Comparison of ENCODE assay signal across 21 mouse cellular contexts in genomic region chr13:11912208-11912607, GRCm38 (mm10).
DNase-seq lines count a peak whose midpoint lies in the region; ATAC-seq and TF ChIP-seq lines count a peak whose summit lies in the region.
"Had no signal": no experiment of that assay in that cellular context is flagged by ENCODE, and none has a peak within 500 bp of the region (broad histone marks: within the 10 kb centered on the region; RNA-seq: fewer than 3 reads in every experiment).

No protein-coding gene starts in this region.

- no peak overlapping the region for H3K27ac ChIP-seq in heart, embryonic 12.5 days (ENCODE audit: poor library complexity, severe bottlenecking)
- H3K27ac ChIP-seq in liver, embryonic 14.5 days = no peak overlapping the region
- no peak overlapping the region for H3K27ac ChIP-seq in liver, embryonic 11.5 days (ENCODE audit: low read depth, low read length)
- H3K27ac ChIP-seq in embryonic facial prominence, embryonic 10.5 days (replicated peaks) = no peak overlapping the region
- H3K27ac ChIP-seq: embryonic facial prominence, embryonic 15.5 days; forebrain, embryonic 10.5 days; heart, embryonic 13.5 days; hindbrain, embryonic 15.5 days had no signal

- no peaks in the 10 kb centered on the region for H3K27me3 ChIP-seq in heart, embryonic 12.5 days (replicated peaks)
- no peaks in the 10 kb centered on the region for H3K27me3 ChIP-seq in liver, embryonic 14.5 days (ENCODE audit: control insufficient read depth, insufficient read depth, low read length)
- no peaks in the 10 kb centered on the region for H3K27me3 ChIP-seq in liver, embryonic 11.5 days (replicated peaks; ENCODE audit: control insufficient read depth, insufficient read depth, low read length)
- H3K27me3 ChIP-seq in embryonic facial prominence, embryonic 10.5 days (replicated peaks; ENCODE audit: low read depth, poor library complexity, severe bottlenecking) = no peaks in the 10 kb centered on the region
- H3K27me3 ChIP-seq: embryonic facial prominence, embryonic 15.5 days; heart, embryonic 13.5 days; hindbrain, embryonic 15.5 days had no signal

- peaks cover 29% of the 10 kb centered on the region for H3K4me1 ChIP-seq in heart, embryonic 12.5 days (replicated peaks)
- H3K4me1 ChIP-seq in liver, embryonic 14.5 days (replicated peaks; ENCODE audit: control insufficient read depth in 2 of 2, insufficient read depth in 2 of 2, low read length in 1 of 2) = no peaks in the 10 kb centered on the region; a peak in 1 of 4 replicates
- no peaks in the 10 kb centered on the region for H3K4me1 ChIP-seq in liver, embryonic 11.5 days (replicated peaks; ENCODE audit: control insufficient read depth, insufficient read depth, low read length)
- H3K4me1 ChIP-seq in embryonic facial prominence, embryonic 10.5 days = no peaks in the 10 kb centered on the region
- H3K4me1 ChIP-seq: embryonic facial prominence, embryonic 15.5 days; hindbrain, embryonic 15.5 days had no signal

- H3K9ac ChIP-seq in heart, embryonic 12.5 days = no peak overlapping the region
- H3K9ac ChIP-seq in liver, embryonic 14.5 days (replicated peaks) = no peak overlapping the region
- no peak overlapping the region for H3K9ac ChIP-seq in liver, embryonic 11.5 days (ENCODE audit: low read depth, low read length)
- H3K9ac ChIP-seq: embryonic facial prominence, embryonic 15.5 days; heart, embryonic 13.5 days; hindbrain, embryonic 15.5 days had no signal

- H3K4me3 ChIP-seq in heart, embryonic 12.5 days = no peak overlapping the region
- H3K4me3 ChIP-seq in liver, embryonic 14.5 days (ENCODE audit: insufficient read depth in 1 of 2, low read depth in 2 of 2, low read length in 2 of 2) = no peak overlapping the region
- no peak overlapping the region for H3K4me3 ChIP-seq in liver, embryonic 11.5 days (ENCODE audit: low read depth, low read length)
- no peak overlapping the region for H3K4me3 ChIP-seq in embryonic facial prominence, embryonic 10.5 days
- H3K4me3 ChIP-seq: embryonic facial prominence, embryonic 15.5 days; erythroblast, embryonic 14.5 days; forebrain, embryonic 10.5 days; heart, embryonic 13.5 days; hindbrain, embryonic 15.5 days had no signal

- DNase-seq in heart, adult 11 months = peak; percentile 66
- no peak for DNase-seq in liver, embryonic 14.5 days (ENCODE audit: low read depth in 3 of 3, low spot score in 3 of 3)
- no peak for DNase-seq in liver, embryonic 11.5 days (ENCODE audit: low spot score)
- DNase-seq in ES-CJ7 (ENCODE audit: low read depth, low spot score) = peak; percentile 77
- peak; percentile 34 for DNase-seq in brain, adult 2 months (ENCODE audit: low read depth, low spot score)
- DNase-seq in embryonic facial prominence, embryonic 10.5 days (ENCODE audit: low spot score) = no peak
- DNase-seq: adrenal gland, postnatal 14 days; cerebellum, adult 18-20 months; cerebellum, adult 9-11 months; gastrocnemius, postnatal 14 days; heart, postnatal 36 days had no signal

- H3K4me2 ChIP-seq in heart, embryonic 12.5 days = no peak overlapping the region
- H3K4me2 ChIP-seq in liver, embryonic 14.5 days (ENCODE audit: low read depth) = no peak overlapping the region
- H3K4me2 ChIP-seq in liver, embryonic 11.5 days = no peak overlapping the region
- H3K4me2 ChIP-seq: embryonic facial prominence, embryonic 15.5 days; heart, embryonic 13.5 days; hindbrain, embryonic 15.5 days had no signal

- no peak for ATAC-seq in heart, embryonic 12.5 days (ENCODE audit: insufficient number of reproducible peaks, low FRiP score)
- ATAC-seq in liver, embryonic 14.5 days (ENCODE audit: insufficient read depth) = peak; percentile 31; the same call in 1 of the 2 replicates
- ATAC-seq in liver, embryonic 11.5 days (replicated peaks; ENCODE audit: low FRiP score) = no peak
- ATAC-seq: activated CD4-positive, CD25-positive, alpha-beta regulatory T cell, adult 4 months; forebrain, embryonic 14.5 days; intestine, embryonic 16.5 days had no signal

- 74% methylated on average over 2 of the region's 2 CpGs for WGBS in heart, embryonic 12.5 days
- 43% methylated on average over 2 of the region's 2 CpGs for WGBS in liver, embryonic 14.5 days (ENCODE audit: insufficient replicate concordance)
- 78% methylated on average over 2 of the region's 2 CpGs for WGBS in liver, embryonic 11.5 days
- 82% methylated on average over 2 of the region's 2 CpGs for WGBS in embryonic facial prominence, embryonic 10.5 days

- TF ChIP-seq EP300 in liver, embryonic 14.5 days (IDR thresholded peaks at IDR 0.05; ENCODE audit: low read depth) = no peak

- no peaks in the 10 kb centered on the region for H3K36me3 ChIP-seq in heart, embryonic 12.5 days
- no peaks in the 10 kb centered on the region for H3K36me3 ChIP-seq in liver, embryonic 14.5 days (replicated peaks; ENCODE audit: control insufficient read depth, insufficient read depth, low read depth)
- no peaks in the 10 kb centered on the region for H3K36me3 ChIP-seq in liver, embryonic 11.5 days (ENCODE audit: control insufficient read depth, insufficient read depth, low read length)
- H3K36me3 ChIP-seq in embryonic facial prominence, embryonic 10.5 days (replicated peaks) = no peaks in the 10 kb centered on the region
- H3K36me3 ChIP-seq: embryonic facial prominence, embryonic 15.5 days; forebrain, embryonic 10.5 days; G1E; heart, embryonic 13.5 days; hindbrain, embryonic 15.5 days had no signal

- H3K9me3 ChIP-seq in heart, embryonic 12.5 days (replicated peaks) = no peaks in the 10 kb centered on the region
- H3K9me3 ChIP-seq in liver, embryonic 14.5 days (ENCODE audit: control insufficient read depth, low read length) = no peaks in the 10 kb centered on the region
- no peaks in the 10 kb centered on the region for H3K9me3 ChIP-seq in liver, embryonic 11.5 days (ENCODE audit: control insufficient read depth, low read length)
- H3K9me3 ChIP-seq in embryonic facial prominence, embryonic 10.5 days = no peaks in the 10 kb centered on the region
- H3K9me3 ChIP-seq: embryonic facial prominence, embryonic 15.5 days; forebrain, embryonic 10.5 days; G1E; heart, embryonic 13.5 days; hindbrain, embryonic 15.5 days had no signal

- no peak for TF ChIP-seq CTCF in liver, embryonic 14.5 days (IDR thresholded peaks at IDR 0.05; ENCODE audit: low read depth)

Comparison
In these comparisons a context has a peak if more than half of its experiments do, and no peak if none do; other contexts are left out.
1. DNase-seq: peak in heart, adult 11 months (single experiment), ES-CJ7 (single experiment) and brain, adult 2 months (single experiment); none in liver, embryonic 14.5 days (0 of 3), liver, embryonic 11.5 days (single experiment) and embryonic facial prominence, embryonic 10.5 days (single experiment).